Mouse (Mus musculus) liver, embryonic 16.5 days (tissue): ENCODE results near the gene Trak1. TPM values are rescaled to one million over a fixed set of nuclear protein-coding genes. Genes with fewer than 3 reads are reported as not detected.

Experiments
- ATAC-seq: fragments of 200-750 bp; cut with Nextera tagmentation; 2 replicates; pipeline ENCODE4 v1.8.0; 2017; ENCODE audit warnings: low read depth, mild to moderate bottlenecking, moderate number of reproducible peaks, moderate library complexity
- H3K27ac ChIP-seq: fragments of 300-500 bp; sonication (generic); 2 replicates; pipeline ENCODE4 v1.5.1; 2014; ENCODE audit warnings: mild to moderate bottlenecking, low read length
- H3K27me3 ChIP-seq: fragments of 300-500 bp; sonication (generic); 2 replicates; pipeline ENCODE4 v1.6.1; 2014; ENCODE audit warnings: low read depth, low read length, mixed read lengths; ENCODE audit not compliant: control insufficient read depth, insufficient read depth
- H3K36me3 ChIP-seq: fragments of 300-500 bp; sonication (generic); 2 replicates; pipeline ENCODE4 v1.6.1; 2014; ENCODE audit warnings: mild to moderate bottlenecking; ENCODE audit not compliant: control insufficient read depth, insufficient read depth
- H3K4me1 ChIP-seq: fragments of 300-500 bp; sonication (generic); 2 replicates; pipeline ENCODE4 v1.6.1; 2014; ENCODE audit warnings: low read depth, low read length, mixed read lengths; ENCODE audit not compliant: control insufficient read depth
- H3K4me2 ChIP-seq: fragments of 300-500 bp; sonication (generic); 2 replicates; pipeline ENCODE4 v1.6.1; 2014; ENCODE audit warnings: low read depth, low read length, mixed read lengths
- H3K4me3 ChIP-seq: fragments of 300-500 bp; sonication (generic); 2 replicates; pipeline ENCODE4 v1.5.1; 2014; ENCODE audit warnings: low read depth, mild to moderate bottlenecking, low read length
- H3K9ac ChIP-seq: fragments of 300-500 bp; sonication (generic); 2 replicates; pipeline ENCODE4 v1.6.1; 2014; ENCODE audit warnings: low read depth, low read length
- H3K9me3 ChIP-seq: fragments of 300-500 bp; sonication (generic); replicated peaks from 2 replicates; pipeline ENCODE4 v1.6.1; 2016; ENCODE audit warnings: low read length; ENCODE audit not compliant: control insufficient read depth
- WGBS: fragments of 180-500 bp; shearing (Covaris S2); extraction: QIAGEN DNeasy Blood & Tissue Kit; methylation state at CpG from one replicate; pipeline ENCODE4 v1.1.7; 2014; ENCODE audit not compliant: insufficient replicate concordance; 5-methylcytosine and 5-hydroxymethylcytosine counted together
- polyA plus RNA-seq: library from polyadenylated mRNA; unstranded; fragments of >200 nt; fragmentation: Nextera tagmentation; extraction: Ambion mirVana; gene quantifications from 2 replicates; pipeline ENCODE4 v1.2.1, GENCODE M21; 2015

Gene Trak1
- polyA plus RNA-seq, 1 experiment from 2014 or later: 5.2 TPM

DNA sequence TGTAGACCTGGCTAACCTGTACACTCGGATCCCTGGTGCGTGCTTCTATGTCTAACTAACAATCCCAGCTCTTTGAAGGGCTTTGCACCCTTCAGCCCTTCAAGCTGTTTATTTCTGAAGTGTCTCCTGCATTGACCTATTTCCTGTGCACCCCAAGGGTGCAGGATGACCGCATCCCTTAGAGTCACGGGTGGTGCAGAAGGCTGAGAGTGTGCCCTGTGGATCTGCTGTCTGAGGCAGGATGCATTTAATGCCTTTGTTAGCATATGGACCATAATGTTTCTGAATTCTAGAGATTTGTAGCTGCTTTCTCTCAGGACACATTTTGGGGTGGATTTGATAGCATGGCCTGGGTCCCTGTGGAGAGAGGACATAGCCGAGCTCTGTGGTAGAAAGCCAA, 129.6 kb downstream of the Trak1 start:
- 54% methylated on average over 5 of the region's 5 CpGs for WGBS
- Histone ChIP-seq H3K27ac (peak overlapping the region; percentile 96), H3K36me3 (no peaks in the 10 kb centered on the region), H3K4me3 (no peak overlapping the region), H3K9ac (peak overlapping the region; percentile 50), H3K27me3 (no peaks in the 10 kb centered on the region), H3K4me2 (peak overlapping the region; percentile 56), H3K9me3 (no peaks in the 10 kb centered on the region), H3K4me1 (peaks cover 51% of the 10 kb centered on the region)
- ATAC-seq: no peak

DNA sequence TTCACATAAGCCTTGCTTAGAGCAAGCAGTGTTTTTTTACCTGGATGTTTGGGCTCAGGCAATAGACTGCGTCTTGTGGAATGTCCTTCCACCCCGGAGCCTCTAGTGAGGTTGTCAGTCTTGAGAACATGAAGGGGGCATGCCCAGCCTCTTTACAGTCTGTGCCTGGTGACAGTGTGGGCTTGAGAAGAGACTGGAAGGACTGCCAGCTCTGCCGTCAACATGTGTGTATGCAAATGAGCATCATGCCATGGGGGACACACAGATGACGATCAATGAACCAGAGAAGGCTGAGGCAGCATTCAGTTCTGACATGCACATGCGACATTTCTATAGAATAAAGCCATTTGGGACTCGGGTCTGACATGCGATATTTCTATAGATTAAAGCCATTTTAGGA, 132.3 kb downstream of the Trak1 start:
- H3K4me2 ChIP-seq: no peak overlapping the region
- WGBS: 82% methylated on average over 7 of the region's 7 CpGs
- ATAC-seq: no peak

DNA sequence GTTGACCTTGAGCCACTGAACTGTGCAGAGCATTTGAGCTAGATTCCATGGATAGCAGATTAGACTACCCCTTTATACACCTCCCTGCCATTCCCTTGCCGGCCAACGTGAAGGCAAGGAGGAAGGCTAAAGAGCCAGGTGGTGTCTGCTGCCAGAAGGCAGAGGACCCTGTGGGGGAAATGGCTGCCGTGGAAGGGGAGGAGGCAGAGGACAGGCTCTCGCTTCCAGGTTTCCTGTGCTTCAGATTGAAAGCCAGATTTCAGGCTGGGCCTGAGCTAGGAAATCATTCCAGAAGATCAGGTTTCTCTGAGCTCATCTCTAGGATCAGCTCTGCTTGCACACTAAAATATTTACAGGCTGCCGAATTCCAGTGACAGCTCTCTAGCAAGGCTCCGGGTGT, 133.1 kb downstream of the Trak1 start:
- Histone ChIP-seq H3K27ac (no peak overlapping the region), H3K9ac (no peak overlapping the region), H3K4me3 (no peak overlapping the region), H3K9me3 (no peaks in the 10 kb centered on the region), H3K4me2 (no peak overlapping the region), H3K36me3 (no peaks in the 10 kb centered on the region), H3K4me1 (peaks cover 40% of the 10 kb centered on the region), H3K27me3 (no peaks in the 10 kb centered on the region)
- no peak for ATAC-seq
- 68% methylated on average over 6 of the region's 6 CpGs for whole genome bisulfite sequencing

More for the DNA sequence above, 132.3 kb downstream of the Trak1 start:
- no peaks in the 10 kb centered on the region for H3K9me3 ChIP-seq
- no peak overlapping the region for H3K9ac ChIP-seq
- no peaks in the 10 kb centered on the region for H3K36me3 ChIP-seq
- no peak overlapping the region; the same call in 1 of the 2 replicates for H3K27ac ChIP-seq
- peaks cover 44% of the 10 kb centered on the region for H3K4me1 ChIP-seq
- H3K4me3 ChIP-seq: no peak overlapping the region
- no peaks in the 10 kb centered on the region for H3K27me3 ChIP-seq

DNA sequence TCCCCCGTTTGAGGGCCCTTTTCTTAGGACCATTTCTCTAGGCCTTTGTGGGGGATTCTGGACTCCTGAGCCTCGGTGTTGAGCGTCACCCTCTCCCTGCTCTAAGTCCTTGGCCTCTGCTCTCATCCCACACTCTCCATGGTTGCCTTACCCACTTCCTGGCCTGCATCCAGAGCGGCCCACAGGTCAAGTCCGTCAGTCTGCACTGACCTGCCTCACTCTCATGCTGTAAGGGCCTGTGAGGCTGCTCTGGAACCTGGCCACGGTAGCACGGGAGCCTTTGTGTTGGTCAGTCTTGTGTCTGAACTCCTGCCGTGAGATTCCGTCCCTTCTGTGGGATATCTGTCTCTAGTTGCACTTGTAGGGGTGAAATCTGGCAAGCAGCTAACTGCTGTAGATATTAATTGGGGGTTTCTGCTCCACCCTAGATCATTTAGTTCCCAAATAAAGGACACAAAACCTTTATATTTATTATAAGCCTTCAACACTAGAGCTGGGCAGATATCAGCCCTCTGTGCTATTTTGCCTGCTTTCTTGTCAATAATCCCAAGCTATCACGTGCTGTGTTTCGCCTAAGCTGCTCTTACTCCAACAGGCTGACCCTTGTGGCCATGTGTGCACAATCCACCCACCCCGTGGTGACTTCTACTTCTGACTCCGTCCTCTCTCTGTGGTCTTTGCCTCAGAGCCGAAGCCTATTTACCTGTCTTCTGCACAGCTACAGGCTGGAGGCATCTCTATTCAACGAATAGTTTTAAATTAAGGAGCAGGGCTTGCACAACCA, 136.6 kb downstream of the Trak1 start:
- H3K27me3 ChIP-seq: no peaks in the 10 kb centered on the region
- H3K4me3 ChIP-seq: no peak overlapping the region
- no peak overlapping the region for H3K9ac ChIP-seq
- 0 out of 2 replicates have a peak overlapping the region, but pooled peaks have one; percentile 26 for H3K27ac ChIP-seq
- H3K4me2 ChIP-seq: no peak overlapping the region
- H3K4me1 ChIP-seq: peaks cover 26% of the 10 kb centered on the region
- 69% methylated on average over 15 of the region's 15 CpGs for WGBS
- no peaks in the 10 kb centered on the region for H3K36me3 ChIP-seq
- peak; percentile 50 for ATAC-seq
- no peaks in the 10 kb centered on the region for H3K9me3 ChIP-seq

DNA sequence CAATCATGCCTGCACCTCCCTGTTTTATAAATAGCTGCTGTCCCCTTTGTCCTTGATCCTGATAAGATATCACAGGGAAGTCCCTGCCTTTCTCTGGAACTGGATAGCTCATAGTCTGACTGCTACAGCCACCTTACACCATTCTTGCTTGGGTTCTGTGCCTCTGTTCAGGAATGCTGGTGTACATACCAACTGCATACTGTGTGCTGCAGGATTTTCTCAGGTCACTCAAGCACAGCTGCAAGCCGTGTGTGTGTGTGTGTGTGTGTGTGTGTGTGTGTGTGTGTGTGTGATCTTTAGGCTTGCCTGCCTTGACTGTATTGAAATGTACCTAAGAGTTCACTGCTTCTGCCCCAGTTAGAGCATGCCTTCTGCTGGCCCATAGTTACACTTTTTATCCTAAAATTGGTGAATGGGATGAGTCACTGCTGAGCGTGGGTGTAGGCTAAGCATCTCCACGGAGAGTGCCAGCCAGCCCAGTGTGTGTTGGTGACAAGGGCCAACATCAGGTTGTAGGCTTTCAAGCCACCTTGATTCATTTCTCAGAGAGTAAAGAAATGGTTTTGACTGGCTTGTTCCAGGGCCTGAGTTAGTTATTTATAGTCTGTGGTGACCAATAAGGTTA, 138.1 kb downstream of the Trak1 start:
- no peak overlapping the region for H3K4me3 ChIP-seq
- 41% methylated on average over 3 of the region's 3 CpGs for WGBS
- no peaks in the 10 kb centered on the region for H3K27me3 ChIP-seq
- H3K9me3 ChIP-seq: no peaks in the 10 kb centered on the region
- ATAC-seq: no peak
- no peak overlapping the region for H3K4me2 ChIP-seq
- no peak overlapping the region for H3K27ac ChIP-seq
- peaks cover 19% of the 10 kb centered on the region for H3K4me1 ChIP-seq
- H3K9ac ChIP-seq: no peak overlapping the region
- H3K36me3 ChIP-seq: no peaks in the 10 kb centered on the region

DNA sequence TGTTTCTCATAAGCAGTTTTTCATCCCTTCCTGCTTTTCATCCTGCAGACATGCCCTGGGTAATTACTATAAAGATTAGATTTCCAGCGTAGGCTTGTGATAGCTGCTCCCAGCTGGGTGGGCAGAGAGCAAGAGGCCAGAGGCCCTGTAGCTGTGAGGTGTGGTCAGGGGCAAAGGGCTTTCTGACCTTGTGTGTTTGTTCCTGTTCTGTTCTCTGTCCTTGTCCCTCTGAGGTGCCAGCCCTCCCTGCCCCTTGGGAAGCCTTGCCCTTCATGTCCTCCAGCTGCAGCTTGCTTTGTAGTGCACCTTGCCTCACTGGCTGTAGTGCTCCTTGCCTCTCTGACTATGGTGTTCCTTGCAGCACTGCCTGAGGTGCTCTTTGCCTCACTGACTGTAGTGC, 139.2 kb downstream of the Trak1 start:
- Histone ChIP-seq H3K27me3 (no peaks in the 10 kb centered on the region), H3K9me3 (no peaks in the 10 kb centered on the region), H3K9ac (peak overlapping the region; percentile 26), H3K4me3 (no peak overlapping the region), H3K4me2 (no peak overlapping the region), H3K36me3 (no peaks in the 10 kb centered on the region), H3K4me1 (peaks cover 19% of the 10 kb centered on the region), H3K27ac (0 out of 2 replicates have a peak overlapping the region, but pooled peaks have one; percentile 7)
- WGBS: 32% methylated on average over 1 of the region's 1 CpGs
- ATAC-seq: peak; percentile 50

DNA sequence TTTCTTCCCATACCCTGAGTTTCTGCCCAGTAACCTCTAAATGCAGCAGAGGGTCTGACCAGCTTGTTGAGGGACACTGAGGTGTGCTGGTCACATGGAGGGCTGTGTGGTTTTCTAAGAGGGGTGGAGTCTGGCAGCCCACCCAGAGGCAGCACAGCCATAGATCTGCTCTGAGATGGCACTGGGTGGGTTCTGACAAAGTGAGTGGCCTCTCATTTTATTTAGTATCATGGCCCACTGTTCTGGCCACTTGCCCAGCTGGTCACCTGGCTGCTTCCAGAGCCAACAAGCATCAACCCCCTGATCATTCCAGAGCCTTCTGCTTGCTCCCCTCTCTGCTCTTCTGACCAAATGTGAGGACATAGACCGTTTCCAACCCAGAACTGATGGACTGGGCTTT, 144.8 kb downstream of the Trak1 start:
- Histone ChIP-seq H3K4me2 (no peak overlapping the region), H3K36me3 (0 out of 2 replicates have a peak, but pooled peaks cover 2% of the 10 kb centered on the region), H3K9ac (no peak overlapping the region), H3K27me3 (no peaks in the 10 kb centered on the region), H3K9me3 (no peaks in the 10 kb centered on the region), H3K4me3 (no peak overlapping the region), H3K27ac (no peak overlapping the region), H3K4me1 (peaks cover 4% of the 10 kb centered on the region)
- 75% methylated on average over 1 of the region's 1 CpGs for WGBS
- no peak for ATAC-seq

DNA sequence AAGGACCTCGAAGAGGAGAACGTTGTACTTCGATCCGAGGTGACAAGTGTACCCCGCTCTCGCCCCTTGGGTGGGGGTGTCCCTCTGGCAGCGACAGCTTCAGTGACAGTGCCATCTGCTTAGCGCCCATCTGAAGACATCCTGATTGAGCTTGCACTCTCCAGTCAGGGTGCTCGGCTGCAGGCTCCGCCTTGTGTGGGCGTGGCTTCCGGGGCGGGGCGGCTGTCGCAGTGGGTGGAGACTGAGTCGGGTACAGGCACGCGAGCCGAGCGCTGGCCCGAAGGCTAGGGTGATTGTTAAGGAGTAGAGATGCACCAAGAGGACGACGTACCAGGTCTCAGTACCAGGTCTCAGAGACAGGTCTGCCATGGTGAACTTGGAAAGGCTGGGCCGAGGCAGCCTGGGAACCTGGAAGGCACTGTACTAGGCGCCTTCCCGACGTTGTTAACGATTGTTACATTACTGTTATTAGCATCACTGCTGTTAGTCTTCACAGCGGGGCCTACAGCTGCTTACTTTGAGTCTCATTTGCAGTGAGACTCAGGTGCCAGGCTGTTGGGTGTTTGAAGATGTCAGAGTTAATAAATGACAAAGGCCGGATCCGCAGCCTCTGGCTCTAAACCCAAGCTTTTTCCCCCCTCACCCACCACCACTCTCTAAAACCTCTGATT, 146.5 kb downstream of the Trak1 start:
- Histone ChIP-seq H3K4me2 (no peak overlapping the region), H3K27me3 (no peaks in the 10 kb centered on the region), H3K9ac (no peak overlapping the region), H3K36me3 (0 out of 2 replicates have a peak, but pooled peaks cover 5% of the 10 kb centered on the region), H3K4me3 (no peak overlapping the region), H3K4me1 (peaks cover 4% of the 10 kb centered on the region), H3K27ac (no peak overlapping the region), H3K9me3 (no peaks in the 10 kb centered on the region)
- no peak for ATAC-seq
- WGBS: 75% methylated on average over 31 of the region's 31 CpGs

DNA sequence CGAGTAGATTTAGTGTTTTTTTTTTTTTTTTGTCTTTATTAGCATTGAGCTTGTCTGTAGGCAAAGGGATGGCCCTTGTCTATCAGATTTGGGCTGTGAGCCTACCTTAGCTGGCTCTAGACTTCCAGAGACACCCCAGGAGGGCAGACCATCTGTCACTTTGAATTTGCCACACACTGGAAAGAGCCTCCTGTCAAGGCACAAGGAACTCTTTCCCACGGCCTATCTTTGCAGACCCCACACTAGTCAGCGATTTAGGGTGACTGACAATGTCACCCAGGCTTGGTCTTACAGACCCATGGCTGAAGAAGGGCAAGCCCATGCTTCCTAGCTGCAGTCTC, 147.0 kb downstream of the Trak1 start:
- H3K9me3 ChIP-seq: no peaks in the 10 kb centered on the region
- H3K9ac ChIP-seq: no peak overlapping the region
- no peak overlapping the region for H3K4me2 ChIP-seq
- peaks cover 5% of the 10 kb centered on the region; the same call in 1 of the 2 replicates for H3K36me3 ChIP-seq
- ATAC-seq: no peak
- 70% methylated on average over 3 of the region's 3 CpGs for WGBS
- H3K4me3 ChIP-seq: no peak overlapping the region
- peaks cover 4% of the 10 kb centered on the region for H3K4me1 ChIP-seq
- no peaks in the 10 kb centered on the region for H3K27me3 ChIP-seq
- no peak overlapping the region for H3K27ac ChIP-seq
